Mouse (Mus musculus) 3134 (cell line): ENCODE data around the gene Tmem202.

Experiments used
- DNase-seq: peaks from one replicate; pipeline ENCODE4 v3.0.0-alpha.2; 2011; ENCODE audit warnings: low spot score; ENCODE audit not compliant: insufficient read length; ENCODE audit errors: extremely low read depth

The Tmem202 gene

GRCm38 (mm10) chr9:59539441-59540137, at the start of gene Tmem202, which contains the start of gene Hexa:
Gene Tmem202 (minus strand): TSS chr9:59539847.
Gene Hexa (plus strand): TSS chr9:59539540.
- DNase-seq: peak; percentile 11

GRCm38 (mm10) chr9:59588710-59589671, 49.3 kb upstream of the Tmem202 start:
- no peak for DNase-seq

GRCm38 (mm10) chr9:59588252-59588651, 48.6 kb upstream of the Tmem202 start:
- DNase-seq: no peak

GRCm38 (mm10) chr9:59584871-59585308, 45.2 kb upstream of the Tmem202 start:
- peak; percentile 65 for DNase-seq

- no peak for DNase-seq
Measured at GRCm38 (mm10) chr9:59578505-59578867, 38.8 kb upstream of the Tmem202 start.

GRCm38 (mm10) chr9:59577844-59578504, 38.3 kb upstream of the Tmem202 start, which contains the start of gene Celf6:
Gene Celf6 (plus strand): TSS chr9:59577917.
- no peak for DNase-seq

- no peak for DNase-seq
Measured at GRCm38 (mm10) chr9:59577401-59577800, 37.8 kb upstream of the Tmem202 start.

GRCm38 (mm10) chr9:59571852-59572251, 32.2 kb upstream of the Tmem202 start:
- no peak for DNase-seq

GRCm38 (mm10) chr9:59567111-59567510, 27.5 kb upstream of the Tmem202 start:
- no peak for DNase-seq

GRCm38 (mm10) chr9:59565600-59565999, 26.0 kb upstream of the Tmem202 start:
- DNase-seq: peak; percentile 60

- no peak for DNase-seq
Measured at GRCm38 (mm10) chr9:59553719-59554118, 14.1 kb upstream of the Tmem202 start.

- DNase-seq: no peak
Measured at GRCm38 (mm10) chr9:59552610-59553009, 13.0 kb upstream of the Tmem202 start.

GRCm38 (mm10) chr9:59551620-59552031, 12.0 kb upstream of the Tmem202 start:
- DNase-seq: peak; percentile 17

GRCm38 (mm10) chr9:59551017-59551416, 11.4 kb upstream of the Tmem202 start:
- DNase-seq: no peak

- no peak for DNase-seq
Measured at GRCm38 (mm10) chr9:59550077-59550476, 10.4 kb upstream of the Tmem202 start.

GRCm38 (mm10) chr9:59548961-59549487, 9.4 kb upstream of the Tmem202 start:
- DNase-seq: no peak

- no peak for DNase-seq
Measured at GRCm38 (mm10) chr9:59547869-59548268, 8.2 kb upstream of the Tmem202 start.

- DNase-seq: no peak
Measured at GRCm38 (mm10) chr9:59544739-59545138, 5.1 kb upstream of the Tmem202 start.

- no peak for DNase-seq
Measured at GRCm38 (mm10) chr9:59542766-59543324, 3.2 kb upstream of the Tmem202 start.

GRCm38 (mm10) chr9:59541617-59542016, 2.0 kb upstream of the Tmem202 start:
- DNase-seq: no peak
